Mouse (Mus musculus) spleen, postnatal 4 days (tissue): ENCODE results near the gene Sh3bgrl2.

Experiments
- DNase-seq, 2 experiments: peaks; one replicate each; pipeline ENCODE4 v3.0.0; 2022; ENCODE audit warnings: low spot score in 2 of 2

The Sh3bgrl2 gene

DNA sequence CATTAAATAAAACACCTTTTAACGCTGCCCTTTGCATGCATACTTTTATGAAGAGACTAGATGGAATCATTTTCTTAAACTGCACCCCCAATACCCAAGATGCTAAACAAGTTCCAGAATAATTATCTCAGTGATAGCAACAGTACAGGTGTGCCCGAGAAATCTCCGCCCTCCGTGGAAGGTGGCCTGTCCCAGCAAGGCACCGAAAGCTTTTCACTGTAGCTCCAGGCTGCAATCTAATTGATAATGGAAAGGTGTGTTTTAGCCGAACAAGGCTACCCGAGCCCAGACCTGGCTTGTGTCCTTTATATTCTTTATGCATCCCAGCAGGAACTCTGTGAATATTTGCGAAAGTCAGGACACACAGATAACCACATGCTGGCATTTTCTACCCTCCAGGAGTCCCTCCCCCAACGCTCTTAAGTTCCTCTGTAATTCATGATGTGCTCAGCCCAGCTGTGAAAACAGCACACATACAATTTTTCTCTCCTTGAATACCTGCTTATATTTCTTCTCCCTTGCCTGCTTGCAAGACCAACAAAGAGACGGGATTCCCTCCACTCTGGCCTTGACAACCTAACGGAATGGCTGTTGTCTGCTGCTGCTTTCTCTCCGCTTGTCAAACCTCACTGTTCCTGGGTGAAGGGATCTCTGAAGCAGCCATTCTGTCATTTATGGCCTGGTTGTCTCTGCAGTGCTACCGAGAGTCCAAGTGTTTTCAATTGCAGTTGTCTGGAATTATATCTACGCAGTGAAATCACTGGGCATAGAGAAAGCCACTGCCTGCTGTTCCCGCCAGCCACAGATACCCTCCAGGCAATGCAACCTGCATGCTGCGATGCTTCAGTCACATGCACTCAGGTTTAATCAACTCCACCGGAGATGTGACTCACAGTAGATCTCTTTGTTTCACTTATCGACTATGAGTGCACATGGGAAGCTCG is 80.8 kb downstream of the Sh3bgrl2 start:
- no peak for DNase-seq

DNA sequence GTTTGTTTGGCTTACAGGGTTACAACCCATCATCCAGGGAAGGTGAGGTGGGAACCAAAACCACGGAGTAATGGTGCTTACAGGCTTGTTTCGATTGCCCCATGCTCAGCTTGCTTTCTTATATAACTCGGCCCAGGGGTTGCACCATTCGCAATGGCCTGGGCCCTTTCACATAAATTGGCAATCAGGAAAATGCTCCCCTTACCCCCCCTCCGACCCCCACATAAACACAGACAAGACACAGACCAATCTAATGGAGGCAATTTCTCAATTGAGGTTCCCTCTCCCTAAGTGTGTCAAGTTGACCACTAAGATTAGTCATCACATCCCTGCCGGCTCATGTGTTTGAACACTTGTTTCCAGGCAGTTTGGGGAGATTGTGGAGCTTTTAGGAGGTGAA is 82.2 kb downstream of the Sh3bgrl2 start:
- no peak for DNase-seq

DNA sequence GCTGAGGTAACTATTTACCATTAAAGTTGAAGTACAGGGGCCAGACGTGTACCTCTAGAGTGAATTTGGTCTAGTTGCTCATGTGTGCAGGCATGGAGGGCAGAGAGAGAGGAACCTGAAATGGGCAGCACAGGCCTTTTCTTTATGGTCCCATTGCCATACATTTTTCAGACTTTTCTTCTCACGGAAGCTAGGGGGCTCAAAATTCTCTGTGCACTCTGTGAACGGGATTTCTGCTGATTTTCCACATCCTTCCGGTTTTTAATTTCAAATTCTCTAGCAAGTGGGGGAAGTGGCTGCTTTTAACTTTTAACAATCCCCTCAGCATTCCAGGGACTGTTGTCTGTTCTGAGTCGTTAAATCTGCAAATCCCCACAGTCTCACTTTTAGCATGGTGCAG is 83.8 kb downstream of the Sh3bgrl2 start:
- DNase-seq: no peak

DNA sequence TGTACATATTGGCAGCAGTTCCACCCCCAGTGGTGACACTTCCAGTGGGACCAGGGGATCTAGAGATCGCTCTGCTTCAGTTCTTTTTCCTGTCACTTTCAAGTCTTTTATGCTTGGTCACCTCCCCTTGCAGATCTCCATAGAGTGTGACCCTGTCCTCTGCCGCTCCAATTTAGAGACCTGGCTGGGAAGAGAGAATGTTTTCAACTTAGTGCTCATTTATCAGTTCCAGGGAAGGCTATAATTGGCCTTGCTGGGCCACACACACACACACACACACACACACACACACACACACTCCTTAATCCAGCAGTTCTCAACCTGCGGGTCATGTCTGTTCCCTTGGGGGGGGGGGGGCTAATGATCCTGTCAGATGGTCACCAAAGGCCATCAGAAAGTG is 86.6 kb downstream of the Sh3bgrl2 start:
- no peak for DNase-seq

DNA sequence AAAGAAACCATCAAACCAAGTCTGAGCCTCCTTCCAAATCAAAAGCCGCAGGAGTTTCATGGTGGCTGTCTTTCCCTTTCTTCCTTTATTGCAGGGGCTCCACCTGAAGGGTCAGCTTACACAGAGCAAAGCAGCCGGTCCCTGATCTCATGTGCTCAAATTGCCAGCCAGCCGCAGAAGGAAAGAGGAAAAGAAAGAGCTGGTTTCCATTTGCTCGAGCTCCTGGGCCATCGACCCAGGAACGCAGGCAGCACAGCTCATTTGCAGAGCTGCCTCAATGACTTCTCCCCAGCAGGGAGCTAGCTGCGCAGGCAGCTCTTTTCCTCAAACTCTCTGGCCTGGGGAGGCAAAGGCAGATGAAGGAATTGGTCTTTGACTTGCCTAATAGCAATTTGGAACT is 87.9 kb downstream of the Sh3bgrl2 start:
- DNase-seq: no peak

DNA sequence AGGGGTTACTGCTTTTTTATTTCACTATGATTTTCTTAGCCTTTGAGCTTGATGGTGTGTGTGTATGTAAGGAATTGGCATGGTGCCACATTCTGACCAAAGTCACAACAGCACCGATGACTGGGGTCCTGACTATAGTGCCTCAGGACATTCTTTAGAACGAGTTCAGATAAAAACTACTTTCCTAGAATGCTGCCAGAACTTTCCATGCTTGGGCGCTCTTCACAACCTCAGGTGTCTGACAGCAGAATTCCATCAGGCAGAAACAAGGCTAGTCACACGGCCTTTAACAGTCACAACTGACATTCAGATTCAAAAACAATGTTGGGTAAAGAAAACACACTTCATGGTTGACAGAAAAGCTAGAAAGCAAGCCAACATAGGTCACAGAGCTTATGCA is 95.0 kb downstream of the Sh3bgrl2 start:
- DNase-seq: no peak

DNA sequence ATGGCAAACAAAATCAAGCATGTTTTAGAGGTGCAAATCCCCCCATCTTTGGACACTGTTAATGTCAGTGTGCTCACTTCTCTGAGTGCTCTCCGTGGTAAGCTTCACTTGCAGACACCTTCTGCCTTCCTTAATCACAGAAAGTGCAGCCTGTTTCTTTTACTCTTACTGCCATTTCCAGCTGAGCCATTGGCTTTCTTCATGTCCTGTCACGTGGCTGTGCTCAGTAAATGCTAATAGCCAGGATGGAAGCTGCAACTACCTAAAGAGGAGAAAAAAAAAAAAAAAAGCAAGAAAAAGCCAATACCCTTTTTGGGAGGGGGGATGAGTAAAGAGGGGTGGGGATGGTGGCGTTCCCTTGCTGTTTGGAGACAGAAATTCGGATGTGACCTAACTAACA is 95.7 kb downstream of the Sh3bgrl2 start:
- DNase-seq: no peak

DNA sequence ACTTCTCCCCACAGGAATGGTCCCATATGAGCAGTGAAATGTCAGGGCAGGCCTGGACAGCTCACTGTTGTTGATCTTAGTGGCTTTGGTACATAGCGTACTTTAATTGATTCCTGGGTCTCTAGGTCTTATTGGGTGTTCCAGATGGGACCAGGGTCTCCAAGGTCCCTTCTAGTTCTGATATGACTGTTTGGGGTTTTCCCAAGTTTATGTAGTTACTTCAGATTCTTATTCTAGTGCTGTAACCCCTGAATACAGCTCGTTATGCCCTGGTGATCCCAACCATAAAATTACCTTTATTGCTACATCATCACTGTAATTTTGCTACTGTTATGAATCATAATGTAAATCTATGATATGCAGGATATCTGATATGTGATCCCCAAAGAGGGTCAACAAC is 98.1 kb downstream of the Sh3bgrl2 start:
- no peak for DNase-seq

DNA sequence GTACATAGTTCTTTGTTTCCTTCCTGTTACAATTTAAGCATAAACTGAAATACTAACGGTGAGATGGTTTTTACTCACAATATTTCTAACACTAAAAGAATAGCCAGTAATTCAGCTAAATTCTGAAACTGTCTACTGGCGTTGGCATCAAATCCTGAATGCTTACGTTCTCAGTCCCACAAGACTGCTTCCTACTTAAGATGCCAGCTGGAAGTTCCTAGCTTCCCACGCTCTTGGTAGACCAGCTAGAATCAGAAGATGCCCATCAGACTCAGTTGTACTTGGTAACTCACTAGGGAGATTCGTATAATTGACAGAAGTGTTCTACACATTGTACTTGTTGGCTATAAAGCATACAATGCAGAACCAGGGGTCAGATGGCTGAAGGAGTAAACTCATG is 98.6 kb downstream of the Sh3bgrl2 start:
- no peak for DNase-seq

DNA sequence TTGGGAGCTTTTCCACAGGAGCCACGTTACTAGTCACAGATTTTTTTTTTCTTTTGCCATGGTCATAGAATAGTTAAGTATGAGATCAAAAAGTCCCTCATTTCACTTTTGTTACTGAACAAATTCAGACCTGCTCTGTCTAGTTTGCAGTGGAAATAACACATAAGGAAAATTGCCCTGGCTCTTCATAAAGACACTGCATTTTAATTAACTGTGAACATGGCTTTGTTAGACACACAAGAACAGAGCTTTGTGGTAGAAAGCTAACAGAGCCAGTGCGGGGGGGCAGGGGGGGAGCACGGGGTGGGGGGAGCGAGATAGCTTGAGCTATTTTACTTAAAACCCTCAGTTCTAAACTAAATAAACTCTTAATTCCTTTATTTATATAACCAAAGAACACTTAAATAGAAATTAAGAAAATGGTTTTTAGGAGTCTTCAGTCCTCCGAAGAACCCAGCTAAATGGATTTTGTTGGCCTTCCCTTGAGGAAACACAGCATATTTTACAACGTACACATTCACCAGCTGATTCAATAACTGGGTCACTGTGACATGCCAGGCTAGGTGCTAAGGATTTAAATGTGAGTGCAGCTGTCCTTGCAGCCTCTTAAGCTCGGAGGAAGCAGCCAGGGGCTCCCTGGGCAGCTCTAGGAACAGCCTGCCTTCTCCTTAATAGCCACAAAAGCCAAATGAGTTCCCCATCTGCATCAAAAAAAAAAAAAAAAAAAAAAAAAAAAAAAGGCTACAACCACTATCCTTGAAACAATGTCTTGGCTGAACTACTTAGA is 100.0 kb downstream of the Sh3bgrl2 start:
- no peak for DNase-seq

DNA sequence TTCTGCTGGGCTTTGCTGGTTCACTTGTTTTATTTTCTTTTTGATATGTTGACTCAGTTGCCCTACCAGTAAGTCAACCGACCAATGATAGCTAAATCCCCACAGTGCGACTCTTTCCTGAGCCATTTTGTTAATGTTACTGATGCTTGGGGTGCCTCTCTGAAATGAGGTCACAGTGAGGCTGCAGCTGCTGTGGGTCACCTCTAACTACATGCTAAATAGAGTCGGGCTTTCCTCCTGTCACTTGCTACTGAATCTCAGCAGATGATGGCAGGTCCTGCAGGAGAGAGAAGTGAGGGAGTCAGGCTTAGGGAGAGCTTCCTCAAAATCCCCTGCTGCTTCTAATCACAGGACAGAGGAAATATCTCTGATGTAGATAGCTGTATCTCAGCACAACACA is 100.6 kb downstream of the Sh3bgrl2 start:
- no peak for DNase-seq

DNA sequence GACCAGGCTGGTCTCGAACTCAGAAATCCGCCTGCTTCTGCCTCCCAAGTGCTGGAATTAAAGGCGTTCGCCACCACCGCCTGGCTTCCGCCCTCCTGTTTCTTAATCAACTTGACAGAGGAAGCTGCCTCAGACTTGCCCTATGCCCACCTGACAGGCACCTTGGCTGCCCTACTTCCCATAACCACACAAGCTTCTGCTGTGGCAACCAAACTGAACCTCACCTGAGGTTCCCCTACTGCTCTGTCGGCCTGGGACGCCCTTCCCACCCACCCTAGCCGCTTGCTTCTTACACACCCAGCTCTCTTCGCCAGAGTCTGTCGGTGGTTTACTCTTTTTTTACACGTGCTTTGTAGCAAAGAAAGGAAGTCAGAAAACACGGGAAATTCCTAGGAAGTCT is 103.9 kb downstream of the Sh3bgrl2 start:
- no peak for DNase-seq

DNA sequence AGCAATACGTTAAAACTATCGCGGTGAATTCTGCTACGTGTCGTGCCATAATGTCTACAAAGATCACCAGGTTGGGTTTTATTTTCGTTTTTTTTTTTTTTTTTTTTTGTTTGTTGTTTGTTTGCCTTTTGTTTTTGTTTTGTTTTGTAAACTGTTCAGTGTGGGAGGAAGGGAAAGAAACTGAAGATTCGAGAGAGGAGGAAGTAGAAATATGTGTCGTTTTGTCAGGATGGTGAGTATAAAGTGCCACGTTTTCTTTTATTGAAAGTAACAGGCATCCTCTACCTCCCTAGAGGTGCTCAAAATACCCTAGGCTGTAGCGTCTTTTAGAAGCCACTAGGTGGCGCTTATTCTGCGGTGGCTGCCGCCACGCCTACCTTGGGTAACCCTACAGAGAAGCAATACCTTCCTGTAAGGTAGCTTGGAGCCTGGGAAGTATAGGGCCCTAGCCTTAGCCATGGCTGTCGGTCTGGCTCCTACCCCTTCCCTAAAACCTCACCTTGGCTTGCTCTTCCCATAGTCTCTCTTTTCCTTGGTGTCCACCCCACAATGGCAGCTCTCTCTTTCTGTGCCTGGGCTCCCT is 104.6 kb downstream of the Sh3bgrl2 start:
- no peak for DNase-seq

DNA sequence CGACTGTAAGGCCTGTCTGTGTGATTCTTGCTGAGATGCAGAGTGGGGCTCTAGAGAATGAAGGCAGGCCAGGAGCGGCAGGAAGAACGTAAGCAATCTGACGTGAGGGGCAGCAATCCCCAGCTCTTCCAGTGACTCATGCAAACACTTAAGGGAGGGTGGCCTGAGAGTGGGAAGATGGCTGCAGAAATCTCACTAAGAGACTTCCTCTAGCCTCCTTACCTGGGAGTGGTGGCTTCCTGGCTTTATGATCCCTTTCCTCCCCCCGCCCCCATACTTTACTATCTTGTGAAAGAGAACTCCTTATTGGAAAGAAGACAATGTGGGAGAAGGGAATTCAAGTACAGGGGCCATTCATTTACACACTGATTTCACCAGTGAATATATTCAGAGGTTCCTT is 106.5 kb downstream of the Sh3bgrl2 start:
- no peak for DNase-seq

DNA sequence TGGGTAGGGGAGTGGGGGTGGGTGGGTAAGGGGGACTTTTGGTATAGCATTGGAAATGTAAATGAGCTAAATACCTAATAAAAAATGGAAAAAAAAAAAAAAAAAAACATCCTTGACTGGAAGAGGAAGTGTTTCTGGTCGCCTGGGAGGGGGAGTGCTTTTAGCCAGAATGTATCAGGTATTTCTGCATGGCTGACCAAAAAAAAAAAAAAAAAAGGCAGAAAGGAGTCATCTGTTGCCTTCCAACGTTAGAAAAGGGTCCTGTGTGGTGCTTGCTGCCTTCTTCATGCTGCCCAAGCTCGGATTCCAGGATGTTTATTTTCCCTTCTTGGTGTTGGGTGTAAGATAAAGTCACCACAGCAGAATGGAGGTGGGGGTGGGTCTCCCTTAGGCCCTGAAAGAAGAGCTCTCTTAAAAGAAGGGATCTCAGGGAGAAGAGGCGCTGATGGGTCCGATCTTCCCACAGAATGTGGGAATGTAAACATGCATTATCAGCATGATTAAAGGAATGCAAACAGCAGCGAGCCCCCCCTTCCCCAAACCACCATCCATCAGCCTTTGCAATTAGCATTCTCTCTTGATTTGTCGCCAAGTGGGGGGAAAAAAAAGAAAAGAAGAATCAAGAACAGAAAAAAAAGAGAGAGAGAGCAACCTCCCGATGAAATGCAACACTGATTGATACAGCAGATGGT is 109.0 kb downstream of the Sh3bgrl2 start:
- no peak for DNase-seq

DNA sequence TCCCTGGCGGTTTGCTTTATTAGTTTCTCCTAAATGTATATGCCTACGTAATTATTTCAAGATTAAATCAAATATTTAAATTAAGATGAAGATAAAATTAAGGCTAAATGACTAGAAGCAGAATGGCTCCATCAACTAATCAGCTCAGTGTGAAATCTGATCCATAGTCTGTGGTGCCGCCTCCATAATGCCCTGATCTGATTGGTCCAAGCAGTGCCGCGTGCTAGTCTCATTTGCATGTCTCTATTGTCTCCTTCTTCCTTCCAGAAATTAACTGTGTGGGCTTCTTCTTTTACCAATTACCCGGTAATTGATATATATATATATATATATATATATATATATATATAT is 109.5 kb downstream of the Sh3bgrl2 start:
- no peak for DNase-seq

DNA sequence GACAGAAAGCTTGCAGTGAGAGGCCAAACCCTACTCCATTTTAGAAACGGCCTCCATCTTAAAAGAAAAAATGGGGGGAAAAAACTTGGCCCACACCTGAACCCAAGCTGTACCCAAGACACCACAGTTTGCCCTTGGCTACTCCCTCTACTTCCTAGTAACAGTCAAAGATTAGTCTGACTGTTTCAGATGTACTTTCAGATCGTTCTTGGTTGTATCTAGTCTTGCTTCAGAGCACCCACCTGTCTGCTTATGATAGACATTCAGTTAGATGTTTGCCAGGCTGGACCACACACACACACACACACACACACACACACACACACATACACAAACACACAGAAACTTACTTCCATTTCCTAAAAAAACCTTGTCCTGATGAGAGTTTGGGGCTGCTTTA is 111.0 kb downstream of the Sh3bgrl2 start:
- no peak for DNase-seq

DNA sequence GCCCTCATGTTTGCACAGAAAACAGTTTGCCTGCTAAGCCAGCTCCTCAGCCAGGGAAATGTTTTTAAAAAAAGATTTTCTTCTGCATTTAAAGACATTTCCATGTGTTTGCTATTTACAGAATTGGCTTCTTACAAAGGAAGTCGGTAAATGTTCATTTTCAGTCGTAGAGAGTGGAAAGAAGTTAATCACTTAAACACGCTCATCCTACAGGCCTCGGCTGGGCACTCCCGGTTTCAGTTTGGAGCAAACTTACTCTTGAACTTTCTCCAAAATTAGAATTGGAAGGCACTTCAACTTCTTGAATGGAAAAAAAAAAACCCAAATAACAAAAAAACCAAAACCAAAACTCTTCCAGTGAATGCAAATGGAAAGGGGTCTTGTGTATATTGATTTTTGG is 113.7 kb downstream of the Sh3bgrl2 start:
- no peak for DNase-seq

DNA sequence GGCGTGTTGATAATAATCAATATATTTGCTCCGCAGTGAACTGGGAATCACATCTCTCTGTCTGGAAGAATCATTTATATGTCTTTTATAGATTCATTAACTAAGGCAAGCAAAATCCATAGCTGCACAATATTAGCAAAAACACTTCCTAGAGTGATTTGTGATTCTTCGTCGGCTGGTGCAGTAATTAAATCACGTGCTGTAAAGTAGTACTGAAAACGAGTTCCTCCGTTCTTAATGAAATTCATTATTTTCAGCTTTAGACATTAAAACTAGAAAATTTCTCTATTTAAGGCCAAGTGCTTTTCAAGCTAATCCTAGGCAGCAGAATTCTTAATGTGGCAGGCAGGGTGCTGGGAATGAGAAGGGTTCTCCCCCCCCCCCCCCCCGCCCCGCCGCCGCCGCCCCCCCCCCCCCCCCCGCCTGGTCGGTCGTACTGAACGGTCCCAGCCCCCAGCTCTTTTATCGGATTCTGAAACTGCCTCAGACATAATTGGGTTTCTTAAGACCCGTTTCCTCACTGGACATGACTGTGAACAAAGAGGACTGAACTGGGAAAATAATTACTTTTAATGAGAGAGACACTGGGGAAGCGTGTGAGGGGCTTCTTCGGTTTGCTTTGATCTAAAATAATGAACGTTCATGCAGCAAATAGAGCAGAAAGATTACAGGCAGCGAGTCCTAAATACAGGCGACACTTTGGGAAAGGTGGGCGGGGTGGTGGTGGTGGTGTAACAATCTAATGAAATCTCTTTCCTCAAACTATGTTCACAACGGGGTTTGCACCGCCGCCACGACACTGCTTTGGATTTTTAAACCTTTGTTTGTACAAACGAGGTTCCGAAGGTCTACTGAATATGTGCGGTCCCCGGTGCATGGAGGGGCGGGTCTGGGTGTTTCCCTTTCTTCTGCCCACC is 116.1 kb downstream of the Sh3bgrl2 start:
- DNase-seq: no peak

DNA sequence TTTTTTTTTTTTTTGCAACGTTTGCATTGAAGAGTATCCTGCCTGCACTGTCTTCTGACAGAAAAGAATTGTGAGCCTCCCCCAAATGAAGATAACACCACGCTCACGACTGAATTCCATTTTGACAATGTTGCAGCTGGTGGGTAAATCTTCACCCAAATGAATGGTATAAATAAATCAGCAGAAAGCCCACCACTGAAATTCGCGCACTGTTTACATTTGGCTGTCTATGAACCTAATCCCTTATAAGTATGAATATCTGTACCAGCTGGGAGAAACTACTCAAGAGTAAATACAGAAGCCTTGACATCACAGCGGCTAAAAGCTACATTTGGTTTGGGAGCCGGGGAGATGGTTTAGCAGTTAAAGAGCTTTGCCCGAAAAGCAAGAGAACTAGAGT is 116.8 kb downstream of the Sh3bgrl2 start:
- no peak for DNase-seq

DNA sequence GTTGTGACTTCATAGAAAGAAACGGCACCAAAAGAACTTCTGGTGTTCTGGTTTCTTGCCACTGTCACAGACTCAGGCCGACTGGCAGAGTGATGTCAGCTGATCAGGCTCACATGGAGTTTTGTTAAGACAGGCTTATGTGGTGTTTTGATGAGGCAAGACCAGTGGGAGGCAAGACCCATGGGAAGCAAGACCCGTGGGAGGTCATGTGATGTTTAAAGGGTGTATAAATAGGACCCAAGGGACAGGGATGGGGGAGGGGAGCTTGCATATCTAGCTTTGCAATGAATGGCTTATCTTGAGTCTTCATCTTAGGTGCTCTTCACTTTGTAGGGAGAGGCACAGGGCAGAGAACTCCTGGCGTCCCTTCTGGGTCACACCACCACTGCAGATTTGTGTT is 118.9 kb downstream of the Sh3bgrl2 start:
- no peak for DNase-seq
